Mouse (Mus musculus) kidney, adult 2 months (tissue): ENCODE results near the gene Actl10. TPM values are rescaled to one million over a fixed set of nuclear protein-coding genes. Genes with fewer than 3 reads are reported as not detected.
A peak's percentile ranks its signal among the peaks of the same experiment; 100 is the strongest.

Experiments
- DNase-seq: peaks from one replicate; pipeline ENCODE4 v3.0.0; 2021
- H3K27ac ChIP-seq: fragments of 200-500 bp; 2 replicates; pipeline ENCODE4 v1.5.1; 2012; ENCODE audit warnings: low read depth, low read length, control low read depth, inconsistent platforms; ENCODE audit not compliant: insufficient read depth
- H3K27me3 ChIP-seq: fragments of 200-500 bp; replicated peaks from 2 replicates; pipeline ENCODE4 v1.6.1; 2012; ENCODE audit warnings: mild to moderate bottlenecking, moderate library complexity, low read length, inconsistent platforms; ENCODE audit not compliant: control insufficient read depth, insufficient read depth
- H3K36me3 ChIP-seq: fragments of 200-500 bp; 2 replicates; pipeline ENCODE4 v1.6.1; 2012; ENCODE audit warnings: mild to moderate bottlenecking, moderate library complexity, low read length, inconsistent platforms; ENCODE audit not compliant: control insufficient read depth, insufficient read depth
- H3K4me1 ChIP-seq: fragments of 200-500 bp; 2 replicates; pipeline ENCODE4 v1.6.1; 2011; ENCODE audit warnings: low read length; ENCODE audit not compliant: control insufficient read depth, insufficient read depth
- H3K4me3 ChIP-seq: fragments of 200-500 bp; 2 replicates; pipeline ENCODE4 v1.5.1; 2011; ENCODE audit warnings: mild to moderate bottlenecking, low read depth, low read length, control low read depth; ENCODE audit not compliant: insufficient read depth
- CTCF ChIP-seq: fragments of 200-500 bp; conservative IDR thresholded peaks from 2 replicates; pipeline ENCODE4 v1.5.1; 2011; ENCODE audit warnings: low read depth, mild to moderate bottlenecking, control low read depth, low read length, moderate library complexity, mixed read lengths; ENCODE audit not compliant: insufficient read depth, insufficient read length
- POLR2A ChIP-seq: fragments of 200-500 bp; IDR thresholded peaks from one replicate; pipeline ENCODE4 v1.6.1; 2011; ENCODE audit warnings: low read depth, low read length, control low read depth
- WGBS: fragments of 180-500 bp; shearing (Covaris S2); methylation state at CpG from one replicate; pipeline ENCODE4 v1.1.7; 2018; 5-methylcytosine and 5-hydroxymethylcytosine counted together
- polyA plus RNA-seq: library from polyadenylated mRNA; depleted of rRNA; stranded (reverse); fragments of >200 nt; gene quantifications from 2 replicates; pipeline ENCODE4 v1.2.3, GENCODE M21; 2012

Gene Actl10
- polyA plus RNA-seq, 1 experiment: not detected

GRCm38 (mm10) chr2:154539720-154540119 is 11.9 kb upstream of the Actl10 start:
- TF ChIP-seq CTCF (peak; percentile 57), POLR2A (no peak)
- DNase-seq: peak; percentile 40
- H3K27me3 ChIP-seq: no peaks in the 10 kb centered on the region
- no peaks in the 10 kb centered on the region; the same call in none of the 2 replicates for H3K36me3 ChIP-seq
- no peaks in the 10 kb centered on the region for H3K4me1 ChIP-seq
- 70% methylated on average over 3 of the region's 3 CpGs for WGBS
- H3K27ac ChIP-seq: no peak overlapping the region
- H3K4me3 ChIP-seq: no peak overlapping the region

GRCm38 (mm10) chr2:154541630-154542029 is 9.9 kb upstream of the Actl10 start:
- Histone ChIP-seq H3K4me3 (no peak overlapping the region), H3K36me3 (no peaks in the 10 kb centered on the region; the same call in 1 of the 2 replicates), H3K27ac (no peak overlapping the region), H3K27me3 (no peaks in the 10 kb centered on the region), H3K4me1 (no peaks in the 10 kb centered on the region)
- TF ChIP-seq CTCF (no peak), POLR2A (no peak)
- WGBS: 85% methylated on average over 2 of the region's 2 CpGs
- no peak for DNase-seq

GRCm38 (mm10) chr2:154543567-154544347 is 7.8 kb upstream of the Actl10 start:
- Histone ChIP-seq H3K36me3 (no peaks in the 10 kb centered on the region), H3K27ac (no peak overlapping the region), H3K4me3 (no peak overlapping the region), H3K4me1 (no peaks in the 10 kb centered on the region), H3K27me3 (no peaks in the 10 kb centered on the region)
- no peak for TF ChIP-seq POLR2A
- TF ChIP-seq CTCF: no peak
- DNase-seq: no peak
- WGBS: 85% methylated on average over 9 of the region's 9 CpGs

GRCm38 (mm10) chr2:154546711-154547110 is 4.9 kb upstream of the Actl10 start, which contains the start of gene 1700003F12Rik:
TSS of gene 1700003F12Rik (plus strand) at chr2:154547085.
- 95% methylated on average over 10 of the region's 10 CpGs for WGBS
- DNase-seq: no peak
- TF ChIP-seq POLR2A: no peak
- no peak for TF ChIP-seq CTCF
- H3K27ac ChIP-seq: no peak within 1 kb of the TSS
- no peaks in the 10 kb centered on the region for H3K36me3 ChIP-seq
- H3K4me1 ChIP-seq: no peaks in the 10 kb centered on the region
- no peak within 1 kb of the TSS for H3K4me3 ChIP-seq
- no peaks in the 10 kb centered on the region for H3K27me3 ChIP-seq

- TF ChIP-seq POLR2A (no peak), CTCF (no peak)
- Histone ChIP-seq H3K4me3 (no peak overlapping the region), H3K4me1 (no peaks in the 10 kb centered on the region), H3K27me3 (no peaks in the 10 kb centered on the region), H3K36me3 (no peaks in the 10 kb centered on the region), H3K27ac (no peak overlapping the region)
- no peak for DNase-seq
- WGBS: 75% methylated on average over 3 of the region's 3 CpGs
These were observed 2.9 kb upstream of the Actl10 start for GRCm38 (mm10) chr2:154548688-154549087.

- TF ChIP-seq CTCF: no peak
- TF ChIP-seq POLR2A: no peak
- no peaks in the 10 kb centered on the region for H3K27me3 ChIP-seq
- peak overlapping the region; percentile 9; the same call in 1 of the 2 replicates for H3K4me3 ChIP-seq
- H3K27ac ChIP-seq: no peak overlapping the region
- 8% methylated on average over 48 of the region's 48 CpGs for WGBS
- no peaks in the 10 kb centered on the region for H3K36me3 ChIP-seq
- no peaks in the 10 kb centered on the region for H3K4me1 ChIP-seq
- peak; percentile 61 for DNase-seq
These were observed 2.3 kb upstream of the Actl10 start for GRCm38 (mm10) chr2:154549127-154549885.

- WGBS: 18% methylated on average over 20 of the region's 20 CpGs
- TF ChIP-seq POLR2A (no peak), CTCF (0 out of 2 replicates have a peak, but pooled peaks have one; percentile 6)
- Histone ChIP-seq H3K27ac (no peak overlapping the region), H3K4me3 (no peak overlapping the region), H3K36me3 (no peaks in the 10 kb centered on the region), H3K4me1 (no peaks in the 10 kb centered on the region), H3K27me3 (no peaks in the 10 kb centered on the region)
- DNase-seq: no peak
These were observed 1.7 kb upstream of the Actl10 start for GRCm38 (mm10) chr2:154549886-154550189.
